Mouse (Mus musculus): ENCODE data around the gene Kirrel2. TPM values are rescaled to one million over a fixed set of nuclear protein-coding genes. Genes with fewer than 3 reads are reported as not detected.
"Not testable (repeated sequence)": the region's sequence is repeated elsewhere in the genome, so short reads cannot be mapped to it uniquely, and the experiment has no call there.

Gene Kirrel2
- polyA plus RNA-seq, 1 experiment, result 0.15 TPM

DNA sequence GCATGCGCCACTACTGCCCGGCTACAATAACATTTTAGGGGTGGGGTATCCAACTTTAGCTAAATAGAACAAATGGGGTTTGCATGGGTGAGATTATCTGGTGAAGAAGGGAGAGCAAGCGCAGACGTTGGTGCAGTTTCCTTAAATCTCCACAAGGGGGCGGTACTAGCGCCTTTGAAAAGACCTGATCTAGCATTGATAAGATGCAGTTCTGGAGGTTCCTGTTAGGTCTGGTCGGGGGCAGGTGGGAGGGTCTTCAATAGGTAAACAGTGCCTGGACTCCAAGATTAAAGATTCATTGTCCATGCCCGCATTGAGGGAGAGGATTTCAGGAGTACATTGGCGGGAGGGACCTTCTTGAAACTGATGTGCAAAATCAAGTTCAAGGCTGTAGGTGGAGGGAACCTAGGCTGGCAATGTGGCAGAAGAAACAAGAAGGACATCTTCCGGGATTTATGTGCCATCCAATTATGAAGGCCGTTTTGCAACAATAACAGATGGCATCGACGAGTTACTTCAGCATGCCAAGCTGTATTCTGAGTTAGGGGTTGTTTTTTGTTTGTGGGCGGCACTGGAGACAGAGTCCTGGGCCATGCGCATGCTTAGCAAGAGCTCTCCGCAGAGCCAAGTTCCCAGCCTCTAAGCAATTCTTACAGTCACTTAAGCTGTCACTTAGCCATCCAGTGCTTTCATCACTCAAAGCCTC is 32.9 kb upstream of the Kirrel2 start:
- H3K4me1 ChIP-seq (replicated peaks; ENCODE audit: control insufficient read depth, insufficient read depth, low read length), result no peaks in the 10 kb centered on the region
- WGBS, result 39% methylated on average over 16 of the region's 16 CpGs
- H3K27me3 ChIP-seq (ENCODE audit: control insufficient read depth, insufficient read depth, low read length), result no peaks in the 10 kb centered on the region; the same call in 1 of the 2 replicates
- no peak overlapping the region for H3K27ac ChIP-seq (ENCODE audit: control insufficient read depth, insufficient read depth, low read length)
- H3K36me3 ChIP-seq (ENCODE audit: control insufficient read depth, insufficient read depth, low read length), result no peaks in the 10 kb centered on the region
- DNase-seq, result peak; percentile 43
- TF ChIP-seq POLR2A (IDR thresholded peaks at IDR 0.05; ENCODE audit: control insufficient read depth, extremely low read depth, insufficient read depth, low read length, poor library complexity), result no peak
- TF ChIP-seq CTCF (IDR thresholded peaks at IDR 0.05; ENCODE audit: borderline replicate concordance, control insufficient read depth, extremely low read depth, insufficient read depth, low read length, poor library complexity), result no peak
- no peak overlapping the region for H3K4me3 ChIP-seq (ENCODE audit: control insufficient read depth, insufficient read depth, low read length)

GRCm38 (mm10) chr7:30484250-30484649 is 26.8 kb upstream of the Kirrel2 start:
- Histone ChIP-seq H3K36me3 (ENCODE audit: control insufficient read depth, insufficient read depth, low read length) (no peaks in the 10 kb centered on the region), H3K4me1 (replicated peaks; ENCODE audit: control insufficient read depth, insufficient read depth, low read length) (no peaks in the 10 kb centered on the region), H3K27ac (ENCODE audit: control insufficient read depth, insufficient read depth, low read length) (no peak overlapping the region), H3K27me3 (ENCODE audit: control insufficient read depth, insufficient read depth, low read length) (no peaks in the 10 kb centered on the region), H3K4me3 (ENCODE audit: control insufficient read depth, insufficient read depth, low read length) (no peak overlapping the region)
- no peak for TF ChIP-seq POLR2A (IDR thresholded peaks at IDR 0.05; ENCODE audit: control insufficient read depth, extremely low read depth, insufficient read depth, low read length, poor library complexity)
- no peak for TF ChIP-seq CTCF (IDR thresholded peaks at IDR 0.05; ENCODE audit: borderline replicate concordance, control insufficient read depth, extremely low read depth, insufficient read depth, low read length, poor library complexity)
- WGBS, result 23% methylated on average over 8 of the region's 8 CpGs
- no peak for DNase-seq

DNA sequence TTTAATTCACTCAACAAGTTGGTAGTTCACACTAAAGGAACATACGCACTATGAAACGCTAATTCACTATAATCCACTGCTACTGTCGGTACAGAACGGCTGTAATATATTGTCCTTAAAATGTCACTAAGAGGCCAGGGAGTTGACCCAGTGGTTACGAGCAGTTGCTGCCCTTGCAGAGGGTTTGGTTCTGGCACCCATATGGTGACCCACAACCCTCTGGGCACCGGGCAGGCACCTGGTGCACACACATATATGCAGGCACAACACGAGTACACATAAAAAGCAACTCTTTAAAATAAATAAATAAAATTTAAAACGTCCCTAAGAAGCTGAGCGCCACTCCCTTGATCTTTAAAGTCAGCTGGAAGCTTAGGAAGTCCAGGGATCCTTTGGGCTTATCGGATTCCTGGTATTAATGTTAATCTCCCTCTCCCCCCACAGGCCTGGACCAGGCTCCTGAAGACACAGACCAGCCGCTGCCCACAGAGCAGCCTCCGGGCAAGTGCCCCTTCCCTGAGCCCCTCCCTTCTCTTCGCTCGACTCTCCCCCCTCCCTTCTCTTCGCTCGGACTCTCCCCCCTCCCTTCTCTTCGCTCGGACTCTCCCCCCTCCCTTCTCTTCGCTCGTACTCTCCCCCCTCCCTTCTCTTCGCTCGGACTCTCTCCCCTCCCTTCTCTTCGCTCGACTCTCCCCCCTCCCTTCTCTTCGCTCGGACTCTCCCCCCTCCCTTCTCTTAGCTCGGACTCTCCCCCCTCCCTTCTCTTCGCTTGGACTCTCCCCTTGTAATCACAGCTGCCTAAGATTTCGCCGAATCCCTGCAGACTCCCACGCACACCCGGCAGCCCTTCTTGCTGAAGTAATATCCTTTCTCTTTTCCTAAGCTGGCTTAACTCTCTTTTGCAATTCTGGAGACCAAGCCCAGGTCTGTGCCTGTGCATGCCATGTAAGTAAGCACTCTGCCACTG is 20.2 kb upstream of the Kirrel2 start:
- Histone ChIP-seq H3K27me3 (ENCODE audit: control insufficient read depth, insufficient read depth, low read length) (no peaks in the 10 kb centered on the region), H3K4me1 (replicated peaks; ENCODE audit: control insufficient read depth, insufficient read depth, low read length) (no peaks in the 10 kb centered on the region), H3K4me3 (ENCODE audit: control insufficient read depth, insufficient read depth, low read length) (no peak overlapping the region), H3K27ac (ENCODE audit: control insufficient read depth, insufficient read depth, low read length) (no peak overlapping the region), H3K36me3 (ENCODE audit: control insufficient read depth, insufficient read depth, low read length) (no peaks in the 10 kb centered on the region)
- DNase-seq, result no peak
- TF ChIP-seq POLR2A (IDR thresholded peaks at IDR 0.05; ENCODE audit: control insufficient read depth, extremely low read depth, insufficient read depth, low read length, poor library complexity) (no peak), CTCF (IDR thresholded peaks at IDR 0.05; ENCODE audit: borderline replicate concordance, control insufficient read depth, extremely low read depth, insufficient read depth, low read length, poor library complexity) (no peak)
- 21% methylated on average over 31 of the region's 32 CpGs for WGBS

DNA sequence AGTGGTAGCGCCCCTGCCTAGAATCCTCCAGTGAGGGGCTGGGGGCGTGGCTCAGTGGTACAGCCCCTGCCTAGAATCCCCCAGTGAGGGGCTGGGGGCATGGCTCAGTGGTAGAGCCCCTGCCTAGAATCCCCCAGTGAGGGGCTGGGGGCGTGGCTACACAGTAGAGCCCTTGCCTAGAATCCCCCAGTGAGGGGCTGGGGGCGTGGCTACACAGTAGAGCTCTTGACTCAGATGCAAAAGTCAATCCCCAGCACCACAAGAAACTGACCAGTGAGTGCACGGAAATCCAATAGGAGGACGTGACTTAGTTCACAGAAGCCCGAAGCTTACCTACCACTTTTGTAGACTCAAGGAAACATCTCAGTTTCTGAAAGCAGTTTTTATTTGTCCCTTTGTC is 18.6 kb upstream of the Kirrel2 start:
- not testable (repeated sequence) for H3K4me1 ChIP-seq (replicated peaks; ENCODE audit: control insufficient read depth, insufficient read depth, low read length); DNase-seq; H3K27me3 ChIP-seq (ENCODE audit: control insufficient read depth, insufficient read depth, low read length); H3K27ac ChIP-seq (ENCODE audit: control insufficient read depth, insufficient read depth, low read length); H3K36me3 ChIP-seq (ENCODE audit: control insufficient read depth, insufficient read depth, low read length); H3K4me3 ChIP-seq (ENCODE audit: control insufficient read depth, insufficient read depth, low read length)
- 84% methylated on average over 7 of the region's 7 CpGs for WGBS

GRCm38 (mm10) chr7:30474999-30475398 is 17.5 kb upstream of the Kirrel2 start:
- Histone ChIP-seq H3K36me3 (ENCODE audit: control insufficient read depth, insufficient read depth, low read length) (no peaks in the 10 kb centered on the region), H3K27ac (ENCODE audit: control insufficient read depth, insufficient read depth, low read length) (no peak overlapping the region), H3K4me3 (ENCODE audit: control insufficient read depth, insufficient read depth, low read length) (no peak overlapping the region), H3K27me3 (ENCODE audit: control insufficient read depth, insufficient read depth, low read length) (no peaks in the 10 kb centered on the region; the same call in 1 of the 2 replicates), H3K4me1 (replicated peaks; ENCODE audit: control insufficient read depth, insufficient read depth, low read length) (no peaks in the 10 kb centered on the region)
- DNase-seq, result no peak
- 70% methylated on average over 4 of the region's 4 CpGs for WGBS
- TF ChIP-seq POLR2A (IDR thresholded peaks at IDR 0.05; ENCODE audit: control insufficient read depth, extremely low read depth, insufficient read depth, low read length, poor library complexity) (no peak), CTCF (IDR thresholded peaks at IDR 0.05; ENCODE audit: borderline replicate concordance, control insufficient read depth, extremely low read depth, insufficient read depth, low read length, poor library complexity) (no peak)

DNA sequence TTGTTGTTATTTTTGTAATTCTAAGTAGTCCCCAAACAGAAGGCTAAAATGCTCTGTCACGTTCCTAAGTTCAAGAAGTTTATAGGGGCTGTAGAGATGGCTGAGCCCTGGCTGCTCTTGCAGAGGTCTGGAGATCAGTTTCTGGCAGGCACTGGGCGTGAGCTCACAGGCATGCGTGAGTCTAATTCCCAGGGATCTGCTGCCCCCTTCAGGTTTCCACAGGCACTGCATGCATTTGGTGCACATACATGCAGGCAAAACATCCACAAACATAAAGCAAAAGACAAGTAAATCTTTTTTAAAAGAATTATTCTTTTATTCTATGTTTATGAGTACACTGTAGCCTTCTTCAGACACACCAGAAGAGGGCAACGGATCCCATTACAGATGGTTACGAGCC is 14.9 kb upstream of the Kirrel2 start:
- Histone ChIP-seq H3K27me3 (ENCODE audit: control insufficient read depth, insufficient read depth, low read length) (no peaks in the 10 kb centered on the region; the same call in 1 of the 2 replicates), H3K4me3 (ENCODE audit: control insufficient read depth, insufficient read depth, low read length) (no peak overlapping the region), H3K36me3 (ENCODE audit: control insufficient read depth, insufficient read depth, low read length) (no peaks in the 10 kb centered on the region), H3K4me1 (replicated peaks; ENCODE audit: control insufficient read depth, insufficient read depth, low read length) (no peaks in the 10 kb centered on the region), H3K27ac (ENCODE audit: control insufficient read depth, insufficient read depth, low read length) (no peak overlapping the region)
- WGBS, result 51% methylated on average over 5 of the region's 5 CpGs
- DNase-seq, result peak; percentile 58
- TF ChIP-seq POLR2A (IDR thresholded peaks at IDR 0.05; ENCODE audit: control insufficient read depth, extremely low read depth, insufficient read depth, low read length, poor library complexity), result no peak
- TF ChIP-seq CTCF (IDR thresholded peaks at IDR 0.05; ENCODE audit: borderline replicate concordance, control insufficient read depth, extremely low read depth, insufficient read depth, low read length, poor library complexity), result peak; percentile 67; the same call in 1 of the 2 replicates
